Mouse (Mus musculus) kidney, adult 2 months (tissue): ENCODE measurements around the gene Fap.

Experiments
- CTCF ChIP-seq: fragments of 200-500 bp; conservative IDR thresholded peaks from 2 replicates; pipeline ENCODE4 v1.5.1; 2011; ENCODE audit warnings: low read depth, mild to moderate bottlenecking, control low read depth, low read length, moderate library complexity, mixed read lengths; ENCODE audit not compliant: insufficient read depth, insufficient read length
- POLR2A ChIP-seq: fragments of 200-500 bp; IDR thresholded peaks from one replicate; pipeline ENCODE4 v1.6.1; 2011; ENCODE audit warnings: low read depth, low read length, control low read depth

GRCm38 (mm10) chr2:62564687-62565086 lies 9.2 kb downstream of the Fap start:
- no peak for TF ChIP-seq CTCF
- TF ChIP-seq POLR2A, result no peak
